Mouse (Mus musculus) midbrain, embryonic 14.5 days (tissue): Measurements from ENCODE around the gene Dppa3. TPM values are rescaled to one million over a fixed set of nuclear protein-coding genes. Genes with fewer than 3 reads are reported as not detected.
"Not testable (repeated sequence)": the region's sequence is repeated elsewhere in the genome, so short reads cannot be mapped to it uniquely, and the experiment has no call there.

ENCODE experiments used
- ATAC-seq: fragments of 200-750 bp; cut with Nextera tagmentation; 2 replicates; pipeline ENCODE4 v1.8.0; 2017; ENCODE audit warnings: moderate number of reproducible peaks, moderate library complexity; ENCODE audit not compliant: low FRiP score, low TSS enrichment
- DNase-seq: peaks from one replicate; pipeline ENCODE4 v3.0.0-alpha.2; 2015
- H3K27ac ChIP-seq: fragments of 300-500 bp; sonication (generic); replicated peaks from 2 replicates; pipeline ENCODE4 v1.5.1; 2014; ENCODE audit warnings: mild to moderate bottlenecking, low read depth, low read length, moderate library complexity
- H3K27me3 ChIP-seq: fragments of 300-500 bp; sonication (generic); 2 replicates; pipeline ENCODE4 v1.6.1; 2014; ENCODE audit warnings: low read length, control low read depth, mixed read lengths; ENCODE audit not compliant: control insufficient read depth, insufficient read depth
- H3K36me3 ChIP-seq: fragments of 300-500 bp; sonication (generic); 2 replicates; pipeline ENCODE4 v1.6.1; 2014; ENCODE audit warnings: low read length, control low read depth; ENCODE audit not compliant: control insufficient read depth, insufficient read depth
- H3K4me1 ChIP-seq: fragments of 300-500 bp; sonication (generic); 2 replicates; pipeline ENCODE4 v1.6.1; 2014; ENCODE audit warnings: mild to moderate bottlenecking, antibody characterized with exemption, low read length, control low read depth; ENCODE audit not compliant: control insufficient read depth, insufficient read depth
- H3K4me2 ChIP-seq: fragments of 300-500 bp; sonication (generic); 2 replicates; pipeline ENCODE4 v1.6.1; 2014; ENCODE audit warnings: mild to moderate bottlenecking, low read length, moderate library complexity
- H3K4me3 ChIP-seq: fragments of 300-500 bp; sonication (generic); replicated peaks from 2 replicates; pipeline ENCODE4 v1.5.1; 2014; ENCODE audit warnings: low read depth, low read length
- H3K9ac ChIP-seq: fragments of 300-500 bp; sonication (generic); replicated peaks from 2 replicates; pipeline ENCODE4 v1.6.1; 2014; ENCODE audit warnings: mild to moderate bottlenecking, low read length, moderate library complexity
- H3K9me3 ChIP-seq: fragments of 300-500 bp; sonication (generic); 2 replicates; pipeline ENCODE4 v1.6.1; 2016; ENCODE audit warnings: low read length, control low read depth, mixed read lengths; ENCODE audit not compliant: control insufficient read depth
- WGBS: fragments of 180-500 bp; shearing (Covaris S2); extraction: QIAGEN DNeasy Blood & Tissue Kit; methylation state at CpG from one replicate; pipeline ENCODE4 v1.1.7; 2014; 5-methylcytosine and 5-hydroxymethylcytosine counted together
- polyA plus RNA-seq: library from polyadenylated mRNA; unstranded; fragments of >200 nt; fragmentation: Nextera tagmentation; extraction: Ambion mirVana; gene quantifications from 2 replicates; pipeline ENCODE4 v1.2.1, GENCODE M21; 2014

Gene Dppa3
- polyA plus RNA-seq, 1 experiment from 2014 or later = not detected

DNA sequence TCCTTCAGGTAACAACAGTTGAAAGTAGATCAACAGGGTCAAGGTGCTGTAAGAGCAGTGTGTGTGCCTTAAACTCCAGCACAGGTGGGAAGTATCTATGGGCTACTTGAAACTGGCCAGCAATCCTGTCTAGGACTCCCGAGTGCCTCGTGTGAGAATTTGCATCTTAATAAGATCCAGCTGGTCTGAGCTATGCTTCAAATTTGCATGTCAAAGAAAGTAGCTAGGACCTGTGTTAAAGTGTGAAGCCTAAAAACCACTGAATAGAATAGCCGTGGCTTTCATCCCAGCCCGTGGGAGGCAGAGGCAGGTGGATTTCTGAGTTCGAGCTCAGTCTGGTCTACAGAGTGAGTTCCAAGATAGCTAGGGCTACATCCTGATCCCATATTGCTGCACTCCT lies 1.7 kb upstream of the Dppa3 start:
- H3K27ac ChIP-seq = no peak overlapping the region
- no peak overlapping the region for H3K4me2 ChIP-seq
- no peaks in the 10 kb centered on the region for H3K4me1 ChIP-seq
- no peaks in the 10 kb centered on the region for H3K9me3 ChIP-seq
- DNase-seq (no peak), ATAC-seq (no peak)
- no peak overlapping the region for H3K9ac ChIP-seq
- H3K4me3 ChIP-seq = no peak overlapping the region
- H3K36me3 ChIP-seq = no peaks in the 10 kb centered on the region
- no peaks in the 10 kb centered on the region for H3K27me3 ChIP-seq
- WGBS = 29% methylated on average over 5 of the region's 5 CpGs

DNA sequence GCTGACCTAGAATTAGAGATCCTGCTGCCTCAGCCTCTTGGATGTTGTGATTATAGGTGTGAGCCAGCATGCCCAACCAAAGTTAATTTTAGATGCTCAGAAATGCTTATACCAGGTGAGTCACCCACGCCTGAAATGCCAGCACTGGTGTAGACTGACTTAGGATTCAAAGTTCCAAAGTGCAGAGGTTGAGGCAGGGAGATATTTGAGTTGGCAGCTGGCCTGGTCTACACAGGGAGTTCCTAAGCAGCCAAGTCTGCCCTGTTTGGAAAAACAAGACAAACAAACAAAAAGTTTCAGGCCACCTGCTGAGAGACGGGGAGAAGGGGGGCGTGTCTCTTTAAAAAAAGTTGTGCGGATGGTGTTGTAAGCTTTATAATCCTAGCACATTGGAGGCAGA lies 1.1 kb upstream of the Dppa3 start:
- no peak for DNase-seq
- no peaks in the 10 kb centered on the region for H3K4me1 ChIP-seq
- 88% methylated on average over 4 of the region's 4 CpGs for WGBS

DNA sequence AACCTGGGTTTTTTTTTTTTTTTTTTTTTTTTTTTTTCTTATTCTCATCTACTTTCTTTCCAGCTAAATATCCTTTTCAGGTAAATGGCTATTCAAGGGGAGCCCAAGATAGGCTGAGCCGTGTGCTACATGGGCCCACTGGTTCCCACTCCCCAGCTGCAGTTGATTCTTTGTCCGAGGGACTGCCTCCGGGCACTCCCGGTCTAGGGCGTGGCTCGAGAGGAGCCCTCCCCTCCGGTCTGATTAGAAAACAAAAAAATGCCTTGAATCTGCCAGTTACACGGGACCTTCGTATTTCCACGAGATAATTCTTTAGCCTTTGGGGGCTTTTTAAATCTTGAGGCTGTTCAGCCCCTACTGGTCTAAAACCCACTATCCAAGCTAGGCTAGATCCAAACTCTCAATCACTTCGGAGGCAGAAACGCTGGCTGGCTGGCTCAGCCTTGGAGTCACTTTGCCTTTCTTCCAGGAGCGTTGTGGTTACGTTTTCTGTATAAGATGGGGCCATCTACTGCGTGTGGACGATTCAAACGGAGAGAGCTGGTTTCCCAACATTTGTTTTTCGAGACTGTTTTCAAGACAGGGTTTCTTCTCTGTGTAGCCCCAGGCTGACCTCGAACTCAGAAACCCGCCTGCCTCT lies 1.4 kb downstream of the Dppa3 start:
- ATAC-seq (no peak), DNase-seq (no peak)
- H3K36me3 ChIP-seq = no peaks in the 10 kb centered on the region
- 0 out of 2 replicates have a peak overlapping the region, but pooled peaks have one; percentile 11 for H3K4me2 ChIP-seq
- H3K4me3 ChIP-seq = no peak overlapping the region
- H3K9ac ChIP-seq = no peak overlapping the region
- no peaks in the 10 kb centered on the region for H3K4me1 ChIP-seq
- WGBS = 53% methylated on average over 20 of the region's 20 CpGs
- no peaks in the 10 kb centered on the region for H3K27me3 ChIP-seq
- no peaks in the 10 kb centered on the region for H3K9me3 ChIP-seq
- no peak overlapping the region for H3K27ac ChIP-seq

More for the DNA sequence above, 1.1 kb upstream of the Dppa3 start:
- H3K4me3 ChIP-seq = no peak overlapping the region
- H3K9me3 ChIP-seq = no peaks in the 10 kb centered on the region
- no peak overlapping the region for H3K4me2 ChIP-seq
- no peak overlapping the region for H3K9ac ChIP-seq
- H3K27me3 ChIP-seq = no peaks in the 10 kb centered on the region
- ATAC-seq = no peak
- no peak overlapping the region for H3K27ac ChIP-seq
- H3K36me3 ChIP-seq = no peaks in the 10 kb centered on the region

DNA sequence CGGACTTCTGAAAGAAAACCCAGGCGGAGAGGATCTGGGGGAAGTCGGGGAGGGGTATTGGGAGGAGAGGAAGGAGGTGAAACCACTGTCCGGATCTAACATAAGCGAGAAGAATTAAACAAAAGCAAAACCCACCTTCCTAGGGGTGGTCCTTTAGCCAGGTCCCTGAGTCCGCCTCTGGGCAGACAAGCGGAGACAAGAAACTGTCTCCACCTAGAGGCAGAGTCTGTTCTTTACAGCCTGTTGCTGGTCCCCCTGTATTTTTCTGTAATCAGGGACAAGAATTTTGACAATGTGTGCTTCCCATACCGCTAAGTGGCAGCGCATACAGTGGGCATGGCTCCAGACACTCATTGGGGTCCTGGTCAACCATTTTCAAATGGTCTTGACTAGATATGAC lies 7.2 kb downstream of the Dppa3 start:
- DNase-seq (no peak), ATAC-seq (no peak)
- H3K27ac ChIP-seq = no peak overlapping the region

DNA sequence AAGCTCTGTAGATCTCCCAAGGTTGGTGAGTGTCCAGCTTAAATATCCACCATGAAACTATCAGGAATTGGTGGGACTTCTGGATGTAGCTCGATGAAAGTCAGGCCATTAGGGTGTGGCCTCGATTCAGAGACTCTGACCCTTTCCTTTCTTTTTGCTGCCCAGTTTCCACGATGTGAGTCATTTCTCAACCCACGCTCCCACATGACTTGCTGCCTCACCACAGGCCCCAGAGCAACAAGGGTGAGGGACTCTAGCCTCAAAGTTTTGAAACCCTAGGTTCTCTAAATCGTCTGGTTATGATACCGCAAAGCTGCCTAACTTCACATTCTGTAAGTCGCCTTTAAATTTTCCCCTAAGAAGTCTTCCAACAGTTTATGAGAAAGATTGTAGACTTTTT lies 9.1 kb downstream of the Dppa3 start:
- no peaks in the 10 kb centered on the region for H3K36me3 ChIP-seq
- no peaks in the 10 kb centered on the region for H3K4me1 ChIP-seq
- ATAC-seq = no peak
- no peak overlapping the region for H3K4me3 ChIP-seq
- no peak overlapping the region for H3K4me2 ChIP-seq
- no peaks in the 10 kb centered on the region for H3K9me3 ChIP-seq
- H3K27ac ChIP-seq = no peak overlapping the region
- DNase-seq = no peak
- H3K9ac ChIP-seq = no peak overlapping the region
- H3K27me3 ChIP-seq = no peaks in the 10 kb centered on the region
- WGBS = 91% methylated on average over 7 of the region's 7 CpGs

More for the DNA sequence above, 7.2 kb downstream of the Dppa3 start:
- Histone ChIP-seq H3K4me3 (no peak overlapping the region), H3K4me2 (no peak overlapping the region), H3K4me1 (no peaks in the 10 kb centered on the region), H3K9me3 (no peaks in the 10 kb centered on the region), H3K36me3 (no peaks in the 10 kb centered on the region), H3K9ac (no peak overlapping the region), H3K27me3 (no peaks in the 10 kb centered on the region)
- WGBS = 64% methylated on average over 9 of the region's 9 CpGs

DNA sequence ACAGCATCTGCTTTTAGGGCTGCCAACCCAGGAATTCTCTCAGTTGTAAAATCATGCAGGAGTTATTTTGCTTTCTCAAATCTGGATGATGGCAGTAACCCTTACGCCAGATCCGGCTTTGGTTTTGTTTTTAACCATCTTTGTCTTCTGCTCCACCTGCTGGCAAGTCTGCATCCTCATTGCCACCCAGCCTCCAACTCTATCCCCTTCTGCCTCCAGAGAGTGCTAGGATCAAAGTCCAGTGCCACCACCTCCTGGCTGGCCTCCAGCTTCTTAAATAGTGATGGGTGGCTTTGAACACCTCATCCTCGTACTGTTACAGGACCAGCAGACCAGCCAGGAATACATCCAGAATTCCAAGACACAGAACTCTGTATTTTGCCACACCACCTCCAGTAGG lies 10.5 kb downstream of the Dppa3 start:
- Histone ChIP-seq H3K9ac (no peak overlapping the region), H3K27me3 (no peaks in the 10 kb centered on the region), H3K4me2 (no peak overlapping the region), H3K4me3 (no peak overlapping the region), H3K36me3 (no peaks in the 10 kb centered on the region), H3K27ac (no peak overlapping the region), H3K9me3 (no peaks in the 10 kb centered on the region), H3K4me1 (no peaks in the 10 kb centered on the region)
- WGBS = 86% methylated on average over 3 of the region's 3 CpGs
- no peak for DNase-seq
- ATAC-seq = no peak

DNA sequence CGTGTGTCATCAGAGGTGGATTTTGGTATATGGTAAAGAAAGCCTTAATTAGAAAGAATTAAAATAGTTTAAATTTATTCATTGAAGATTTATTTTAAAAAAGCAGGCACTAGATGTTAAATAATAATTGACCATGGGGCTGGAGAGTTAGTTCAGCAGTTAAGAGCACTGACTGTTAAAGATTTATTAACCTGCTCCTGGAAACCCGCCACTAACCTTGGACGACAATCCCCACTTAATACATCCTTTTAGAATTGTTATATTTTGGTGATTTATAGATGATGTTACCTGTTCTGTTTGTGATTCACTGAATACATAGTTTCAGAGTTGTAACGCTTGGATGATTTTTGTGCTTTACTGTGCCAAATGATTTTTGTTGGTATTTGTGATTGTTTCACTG lies 11.4 kb downstream of the Dppa3 start:
- H3K4me1 ChIP-seq, ATAC-seq, DNase-seq, H3K4me3 ChIP-seq, H3K27me3 ChIP-seq, H3K9me3 ChIP-seq, H3K9ac ChIP-seq, H3K36me3 ChIP-seq, H3K4me2 ChIP-seq, H3K27ac ChIP-seq: not testable (repeated sequence)
- 92% methylated on average over 4 of the region's 4 CpGs for WGBS

DNA sequence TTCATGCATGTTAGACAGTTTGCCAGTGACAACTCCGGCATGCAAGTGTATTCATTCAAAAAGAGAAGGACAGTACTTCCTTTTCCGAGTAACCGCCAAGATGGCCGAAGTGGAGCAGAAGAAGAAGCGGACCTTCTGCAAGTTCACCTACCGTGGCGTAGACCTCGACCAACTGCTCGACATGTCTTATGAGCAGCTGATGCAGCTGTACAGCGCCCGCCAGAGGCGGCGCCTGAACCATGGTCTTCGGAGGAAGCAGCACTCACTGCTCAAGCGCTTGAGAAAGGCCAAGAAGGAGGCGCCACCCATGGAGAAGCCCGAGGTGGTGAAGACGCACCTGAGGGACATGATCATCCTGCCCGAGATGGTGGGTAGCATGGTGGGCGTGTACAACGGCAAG lies 18.0 kb downstream of the Dppa3 start:
- not testable (repeated sequence) for H3K4me1 ChIP-seq, DNase-seq, H3K4me3 ChIP-seq, ATAC-seq, H3K9me3 ChIP-seq, H3K9ac ChIP-seq, H3K4me2 ChIP-seq, H3K27ac ChIP-seq, H3K27me3 ChIP-seq, H3K36me3 ChIP-seq
- 95% methylated on average over 21 of the region's 21 CpGs for WGBS

DNA sequence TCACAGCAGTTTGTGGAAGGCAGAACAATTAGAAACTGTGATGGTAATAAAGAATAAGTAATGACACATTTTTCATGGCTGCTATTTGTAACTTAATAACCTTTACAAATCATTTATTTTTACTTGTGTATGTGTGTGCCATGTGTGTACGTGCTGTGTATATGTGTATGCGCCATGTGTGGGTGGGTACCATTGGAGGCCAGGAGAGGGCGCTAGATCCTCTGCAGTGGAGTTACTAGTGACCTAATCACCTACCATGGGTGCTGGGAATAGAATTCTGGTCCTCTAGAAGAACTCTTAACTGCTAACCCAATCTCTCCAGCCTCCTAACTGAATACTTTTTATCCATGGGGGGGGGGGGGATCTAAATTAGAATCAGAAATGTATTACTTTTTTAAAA lies 23.7 kb downstream of the Dppa3 start:
- H3K9ac ChIP-seq = no peak overlapping the region
- no peaks in the 10 kb centered on the region for H3K36me3 ChIP-seq
- no peaks in the 10 kb centered on the region for H3K4me1 ChIP-seq
- H3K4me2 ChIP-seq = no peak overlapping the region
- H3K27ac ChIP-seq = no peak overlapping the region
- no peak for ATAC-seq
- 86% methylated on average over 3 of the region's 3 CpGs for WGBS
- H3K27me3 ChIP-seq = no peaks in the 10 kb centered on the region
- no peak for DNase-seq
- no peak overlapping the region for H3K4me3 ChIP-seq
- no peaks in the 10 kb centered on the region for H3K9me3 ChIP-seq
